Mouse (Mus musculus) E14TG2a.4 (cell line): ENCODE results near the gene Pdcd11.

Experiments used
- CTCF ChIP-seq: conservative IDR thresholded peaks from 2 replicates; pipeline ENCODE4 v1.5.1; 2014; ENCODE audit warnings: low read length
- POU5F1 ChIP-seq: IDR thresholded peaks from 2 replicates; pipeline ENCODE4 v1.6.1; 2014; ENCODE audit warnings: low read length, borderline replicate concordance

- TF ChIP-seq POU5F1 (no peak), CTCF (no peak)
Observed at GRCm38 (mm10) chr19:47137771-47138421, 47.3 kb downstream of the Pdcd11 start, which contains the start of gene Calhm2.
